Mouse (Mus musculus) ovary, postnatal 36 days (tissue): ENCODE data around the gene BC035044.
"Not testable (repeated sequence)": the region's sequence is repeated elsewhere in the genome, so short reads cannot be mapped to it uniquely, and the experiment has no call there.

Experiments used
- DNase-seq: peaks from one replicate; pipeline ENCODE4 v3.0.0; 2022; ENCODE audit warnings: low spot score, mixed read lengths

Gene BC035044

GRCm38 (mm10) chr6:128833046-128833445 is 57.9 kb downstream of the BC035044 start:
- DNase-seq, result no peak

GRCm38 (mm10) chr6:128829837-128830236 is 61.1 kb downstream of the BC035044 start:
- DNase-seq, result no peak

GRCm38 (mm10) chr6:128826781-128827180 is 64.1 kb downstream of the BC035044 start:
- DNase-seq, result no peak

GRCm38 (mm10) chr6:128826132-128826531 is 64.8 kb downstream of the BC035044 start, which contains the start of the genes Gm44511 and Klrb1b:
Gene Gm44511 (minus strand): TSS chr6:128826315.
Gene Klrb1b (minus strand): TSS chr6:128826331.
- no peak for DNase-seq

- no peak for DNase-seq
Measured at GRCm38 (mm10) chr6:128818083-128818802, 72.7 kb downstream of the BC035044 start.

GRCm38 (mm10) chr6:128808532-128808931 is 82.4 kb downstream of the BC035044 start:
- DNase-seq, result no peak

GRCm38 (mm10) chr6:128807021-128807420 is 83.9 kb downstream of the BC035044 start:
- no peak for DNase-seq

GRCm38 (mm10) chr6:128804823-128805640 is 85.9 kb downstream of the BC035044 start:
- peak; percentile 52 for DNase-seq

- DNase-seq, result peak; percentile 91
Measured at GRCm38 (mm10) chr6:128802999-128803857, 87.7 kb downstream of the BC035044 start.

- DNase-seq, result peak; percentile 26
Measured at GRCm38 (mm10) chr6:128802557-128802956, 88.4 kb downstream of the BC035044 start.

- DNase-seq, result not testable (repeated sequence)
Measured at GRCm38 (mm10) chr6:128800696-128801095, 90.2 kb downstream of the BC035044 start.

GRCm38 (mm10) chr6:128799896-128800270 is 91.0 kb downstream of the BC035044 start:
- no peak for DNase-seq

- DNase-seq, result peak; percentile 81
Measured at GRCm38 (mm10) chr6:128799144-128799895, 91.6 kb downstream of the BC035044 start.
